Mouse (Mus musculus): ENCODE results near the gene Whrn.

DNA sequence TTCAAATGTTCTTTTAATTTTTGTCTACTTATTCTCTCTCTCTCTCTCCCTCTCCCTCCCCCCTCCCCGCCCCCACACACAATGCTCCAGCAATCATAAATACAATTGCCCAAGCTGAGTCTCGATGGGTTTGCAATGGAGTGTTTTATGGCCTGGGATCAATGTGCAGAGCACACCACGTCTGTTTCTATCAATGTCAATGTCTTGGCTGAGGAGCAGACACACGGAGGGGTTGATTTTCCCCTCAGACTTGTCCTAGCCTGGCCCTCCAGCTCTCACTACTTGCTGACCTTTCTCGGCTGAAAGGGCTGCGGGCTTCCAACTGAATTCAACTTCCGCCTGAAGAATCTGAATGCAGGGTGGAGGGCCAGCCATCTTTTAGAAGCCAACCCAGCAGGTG lies 12.1 kb downstream of the Whrn start:
- TF ChIP-seq EP300 (IDR thresholded peaks at IDR 0.05; ENCODE audit: insufficient read depth, low read depth, low read length): no peak
- TF ChIP-seq CTCF (IDR thresholded peaks at IDR 0.05): no peak
- no peak for TF ChIP-seq POLR2A (IDR thresholded peaks at IDR 0.05; ENCODE audit: insufficient read depth, low read depth, low read length)

Data from heart, adult 2 months (tissue).